Mouse (Mus musculus) heart, adult 2 months (tissue): ENCODE measurements around the gene Il1rap. TPM values are rescaled to one million over a fixed set of nuclear protein-coding genes. Genes with fewer than 3 reads are reported as not detected.

Experiments used
- DNase-seq, 2 experiments: peaks; one replicate each; pipeline ENCODE4 v3.0.0; 2021
- H3K27ac ChIP-seq: fragments of 200-600 bp; 2 replicates; pipeline ENCODE4 v1.8.1; 2022
- H3K27me3 ChIP-seq: fragments of 200-500 bp; 2 replicates; pipeline ENCODE4 v1.6.1; 2012; ENCODE audit warnings: mild to moderate bottlenecking, low read length, inconsistent platforms, mixed read lengths; ENCODE audit not compliant: control insufficient read depth, insufficient read depth
- H3K36me3 ChIP-seq: fragments of 200-500 bp; 2 replicates; pipeline ENCODE4 v1.6.1; 2012; ENCODE audit warnings: low read length, inconsistent platforms; ENCODE audit not compliant: control insufficient read depth, insufficient read depth
- H3K4me1 ChIP-seq: fragments of 200-500 bp; 2 replicates; pipeline ENCODE4 v1.6.1; 2011; ENCODE audit warnings: low read length; ENCODE audit not compliant: control insufficient read depth, insufficient read depth
- H3K4me3 ChIP-seq: fragments of 200-600 bp; 2 replicates; pipeline ENCODE4 v1.8.1; 2022
- H3K79me2 ChIP-seq: fragments of 200-500 bp; replicated peaks from 2 replicates; pipeline ENCODE4 v1.6.1; 2012; ENCODE audit warnings: mild to moderate bottlenecking, inconsistent platforms, low read length, moderate library complexity, mixed read lengths; ENCODE audit not compliant: control insufficient read depth, insufficient read depth
- H3K9ac ChIP-seq: fragments of 200-500 bp; 2 replicates; pipeline ENCODE4 v1.6.1; 2012; ENCODE audit warnings: low read depth, mild to moderate bottlenecking, control low read depth, inconsistent platforms, low read length, mixed read lengths
- CTCF ChIP-seq: fragments of 200-600 bp; IDR thresholded peaks from 2 replicates; pipeline ENCODE4 v1.8.1; 2022; ENCODE audit warnings: antibody characterized with exemption, mild to moderate bottlenecking, moderate library complexity
- EP300 ChIP-seq: fragments of 200-500 bp; IDR thresholded peaks from 2 replicates; pipeline ENCODE4 v1.6.1; 2011; ENCODE audit warnings: low read depth, low read length, control low read depth; ENCODE audit not compliant: insufficient read depth
- POLR2A ChIP-seq: fragments of 200-500 bp; IDR thresholded peaks from 2 replicates; pipeline ENCODE4 v1.6.1; 2011; ENCODE audit warnings: mild to moderate bottlenecking, low read depth, low read length, control low read depth; ENCODE audit not compliant: insufficient read depth
- WGBS: fragments of 180-500 bp; shearing (Covaris S2); methylation state at CpG from one replicate; pipeline ENCODE4 v1.1.7; 2018; 5-methylcytosine and 5-hydroxymethylcytosine counted together
- intact Hi-C: fragments of 180-260 bp; cut with DNase I; formaldehyde crosslinking; loops from one replicate; pipeline ENCODE4 v1.15.1; 2025
- long read RNA-seq: library from polyadenylated mRNA; stranded (forward); transcript quantifications from one replicate; pipeline ENCODE4 v2.0.0, GENCODE M21; 2021
- polyA plus RNA-seq: library from polyadenylated mRNA; depleted of rRNA; stranded (reverse); fragments of >200 nt; gene quantifications from 2 replicates; pipeline ENCODE4 v1.2.3, GENCODE M21; 2012; rRNA removed
- total RNA-seq, 2 experiments: library from RNA; stranded (reverse); gene quantifications; 2 replicates each; pipeline ENCODE4 v1.2.3; 2021

Il1rap gene
- total RNA-seq (1 to 10 TPM; 2.6 to 3.2 TPM), polyA plus RNA-seq (2.1 and 3.7 TPM in 2 replicates)
- long read RNA-seq, partial matches to known transcripts: 0 of 1 reads
- long read RNA-seq, other reads (novel, unspliced or antisense): 0 of 1 reads

DNA sequence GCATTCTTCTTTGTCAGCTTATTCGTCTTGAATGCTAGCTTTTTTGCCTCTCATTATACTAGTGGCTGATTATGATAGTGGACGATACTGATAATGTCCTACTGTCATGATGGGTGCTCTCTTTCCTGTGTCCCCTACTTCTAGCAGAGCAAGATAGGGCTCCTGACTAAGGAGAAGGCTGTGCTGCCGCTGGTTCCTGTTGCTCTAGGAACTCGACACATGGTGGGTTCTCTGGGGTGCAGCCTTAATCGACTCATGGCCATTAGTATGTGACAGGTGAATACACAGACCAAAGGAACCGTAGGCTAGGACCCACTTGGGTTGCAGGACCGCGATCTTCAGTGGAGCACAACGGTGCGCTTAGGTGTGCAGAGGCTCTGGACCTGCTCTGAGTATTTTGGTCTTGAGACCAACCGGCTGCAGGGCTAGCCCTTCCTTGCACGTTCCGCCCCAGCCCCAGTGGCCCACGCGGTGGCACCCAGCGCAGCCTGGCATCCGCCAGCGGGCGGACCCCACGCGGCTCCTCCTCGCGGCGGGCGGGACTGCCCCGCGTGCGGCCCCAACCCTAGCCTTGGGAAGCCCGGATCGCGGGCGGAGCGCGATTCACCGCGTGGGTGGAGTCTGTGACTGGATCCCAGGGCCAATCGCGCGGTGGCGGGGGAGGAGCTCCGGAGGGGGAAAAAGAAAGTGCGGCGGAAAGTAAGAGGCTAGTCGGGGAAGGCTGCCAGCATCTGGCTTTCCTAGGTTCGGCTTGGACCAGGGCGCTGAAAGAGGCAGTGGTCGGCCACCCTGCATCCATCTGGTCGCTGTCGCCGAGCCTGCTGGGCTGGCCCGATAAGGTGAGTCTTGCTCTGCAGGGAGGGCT lies at the start of gene Il1rap:
TSS of gene Il1rap (plus strand) at position 657 of the 865 bp plus-strand sequence.
- Histone ChIP-seq H3K36me3 (no peaks in the 10 kb centered on the region), H3K27me3 (no peaks in the 10 kb centered on the region), H3K79me2 (no peaks in the 10 kb centered on the region), H3K9ac (peak within 1 kb of the TSS; percentile 85), H3K27ac (peak within 1 kb of the TSS; percentile 62), H3K4me3 (peak within 1 kb of the TSS; percentile 77), H3K4me1 (no peaks in the 10 kb centered on the region)
- peak; percentile 95 to 96 for DNase-seq
- TF ChIP-seq EP300 (no peak), POLR2A (peak; percentile 92), CTCF (peak; percentile 41)
- intact Hi-C loops: no loop called here
- 3% methylated on average over 49 of the region's 51 CpGs for WGBS

DNA sequence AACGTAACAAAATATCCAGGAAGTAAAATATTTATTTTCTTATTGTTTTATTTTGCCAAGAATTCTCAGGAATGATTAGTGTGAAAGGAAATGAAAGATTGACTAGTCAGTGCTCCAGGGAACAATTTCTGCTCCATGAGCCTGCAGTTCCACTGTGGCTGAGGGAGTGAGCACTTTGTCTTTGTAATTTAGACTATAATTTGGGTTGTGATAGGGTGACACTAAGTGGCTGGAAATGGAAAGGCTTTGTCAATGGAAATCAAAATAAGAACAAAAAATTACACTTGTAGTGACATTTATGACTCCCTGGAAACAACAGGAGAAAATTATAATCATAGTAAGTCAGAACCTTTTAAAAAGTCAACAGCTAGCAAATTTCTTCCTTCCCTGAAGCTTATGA lies 49.2 kb upstream of the Il1rap start:
- intact Hi-C loops: no loop called here
- WGBS: 55% methylated on average over 1 of the region's 1 CpGs
- H3K36me3 ChIP-seq: no peaks in the 10 kb centered on the region
- no peak overlapping the region for H3K27ac ChIP-seq
- H3K79me2 ChIP-seq: no peaks in the 10 kb centered on the region
- no peak overlapping the region for H3K9ac ChIP-seq
- DNase-seq: no peak
- TF ChIP-seq POLR2A (no peak), EP300 (no peak)
- H3K4me3 ChIP-seq: no peak overlapping the region
- no peaks in the 10 kb centered on the region for H3K27me3 ChIP-seq
- H3K4me1 ChIP-seq: no peaks in the 10 kb centered on the region

DNA sequence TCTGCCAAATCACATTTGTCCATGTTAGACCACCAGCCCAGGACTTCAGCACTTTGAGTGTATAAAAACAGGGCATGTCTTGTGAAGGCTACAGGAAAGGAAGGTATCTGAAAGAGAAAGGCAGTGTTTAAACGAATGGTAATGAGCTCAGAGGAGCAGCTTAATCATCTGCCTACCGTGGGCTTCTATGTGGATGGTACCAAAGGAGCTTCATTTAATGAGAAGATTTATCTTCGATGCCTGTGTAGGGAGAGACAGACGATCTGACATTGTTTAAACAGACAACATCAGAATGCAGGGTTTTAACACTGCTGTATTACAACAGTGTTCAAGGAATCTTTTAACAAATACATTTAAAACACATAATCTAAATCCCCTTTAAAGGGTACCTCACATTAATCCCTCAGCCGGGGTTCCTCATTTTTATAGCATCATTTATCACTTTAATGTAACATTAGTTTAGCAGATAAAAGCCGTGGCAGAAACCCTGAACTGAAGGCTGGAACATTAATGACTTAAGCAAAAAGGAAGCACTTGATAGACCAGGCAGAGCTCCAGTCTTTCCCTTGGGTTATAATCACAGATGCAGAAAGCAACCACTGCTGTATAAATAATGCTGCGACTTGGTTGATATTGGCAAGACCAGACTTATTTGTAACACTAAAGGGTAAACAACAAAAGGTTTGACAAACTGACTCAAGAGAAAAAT lies 35.2 kb upstream of the Il1rap start:
- Histone ChIP-seq H3K4me3 (no peak overlapping the region), H3K4me1 (no peaks in the 10 kb centered on the region), H3K79me2 (no peaks in the 10 kb centered on the region), H3K27me3 (no peaks in the 10 kb centered on the region), H3K27ac (no peak overlapping the region), H3K36me3 (no peaks in the 10 kb centered on the region), H3K9ac (no peak overlapping the region)
- intact Hi-C loops: no loop called here
- WGBS: 38% methylated on average over 7 of the region's 7 CpGs
- no peak for DNase-seq
- no peak for TF ChIP-seq CTCF
- TF ChIP-seq EP300: no peak
- no peak for TF ChIP-seq POLR2A

GRCm38 (mm10) chr16:26546879-26547206 lies 34.7 kb upstream of the Il1rap start:
- TF ChIP-seq CTCF (no peak), POLR2A (no peak), EP300 (no peak)
- DNase-seq: no peak
- Histone ChIP-seq H3K4me1 (no peaks in the 10 kb centered on the region), H3K36me3 (no peaks in the 10 kb centered on the region), H3K4me3 (no peak overlapping the region), H3K27ac (no peak overlapping the region), H3K9ac (no peak overlapping the region), H3K27me3 (no peaks in the 10 kb centered on the region), H3K79me2 (no peaks in the 10 kb centered on the region)
- intact Hi-C loops: no loop called here
- WGBS: 58% methylated on average over 1 of the region's 1 CpGs

DNA sequence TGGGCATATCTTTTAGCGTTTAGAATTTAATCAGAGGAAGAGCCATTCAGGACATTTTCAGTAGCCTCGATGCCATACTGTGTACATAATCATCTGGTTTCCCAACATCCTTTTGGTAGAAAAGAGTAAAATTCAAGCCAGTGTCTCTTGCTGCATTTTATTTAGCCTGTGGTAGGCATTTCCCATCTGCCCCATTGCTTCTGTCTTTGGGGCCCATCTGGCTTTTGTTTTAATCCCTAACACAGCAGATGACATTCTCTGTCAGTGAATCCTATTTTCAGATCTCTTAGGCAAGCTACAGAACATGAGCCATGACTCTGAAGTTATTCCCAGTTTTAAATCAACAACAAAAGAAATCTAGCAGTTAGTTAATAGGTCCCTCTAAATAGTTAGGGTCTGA lies 32.3 kb upstream of the Il1rap start:
- Histone ChIP-seq H3K9ac (no peak overlapping the region), H3K79me2 (no peaks in the 10 kb centered on the region), H3K36me3 (no peaks in the 10 kb centered on the region), H3K27ac (no peak overlapping the region), H3K4me1 (no peaks in the 10 kb centered on the region), H3K4me3 (no peak overlapping the region), H3K27me3 (no peaks in the 10 kb centered on the region)
- no peak for TF ChIP-seq POLR2A
- TF ChIP-seq CTCF: no peak
- TF ChIP-seq EP300: no peak
- intact Hi-C loops: no loop called here
- 71% methylated on average over 2 of the region's 2 CpGs for WGBS
- no peak for DNase-seq

DNA sequence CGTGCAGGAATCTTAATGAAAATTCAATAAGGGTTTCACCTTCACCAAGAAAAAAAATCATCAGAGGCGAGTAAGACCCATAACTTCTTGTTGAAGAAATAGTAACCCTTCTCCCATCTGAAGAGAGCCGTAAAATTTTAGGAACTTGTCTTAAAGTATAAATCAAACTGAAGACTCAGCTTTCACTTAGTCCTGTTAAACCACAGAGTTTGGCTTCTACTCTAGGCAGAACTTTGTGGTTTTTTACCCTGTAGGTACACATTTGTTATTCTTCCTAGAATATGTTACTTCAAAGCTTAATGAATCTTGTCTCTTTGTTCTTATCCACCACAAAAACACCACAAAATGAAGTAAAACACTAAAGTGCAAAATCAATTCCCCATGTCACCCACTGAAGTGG lies 29.3 kb upstream of the Il1rap start:
- H3K9ac ChIP-seq: no peak overlapping the region
- no peaks in the 10 kb centered on the region for H3K27me3 ChIP-seq
- H3K79me2 ChIP-seq: no peaks in the 10 kb centered on the region
- no peak for DNase-seq
- intact Hi-C loops: no loop called here
- H3K4me3 ChIP-seq: no peak overlapping the region
- WGBS: 78% methylated on average over 3 of the region's 3 CpGs
- H3K27ac ChIP-seq: no peak overlapping the region
- no peaks in the 10 kb centered on the region for H3K36me3 ChIP-seq
- TF ChIP-seq POLR2A: no peak
- TF ChIP-seq CTCF: no peak
- no peak for TF ChIP-seq EP300
- H3K4me1 ChIP-seq: no peaks in the 10 kb centered on the region
